ENCODE assay signal across 23 mouse cellular contexts in the genomic region with DNA sequence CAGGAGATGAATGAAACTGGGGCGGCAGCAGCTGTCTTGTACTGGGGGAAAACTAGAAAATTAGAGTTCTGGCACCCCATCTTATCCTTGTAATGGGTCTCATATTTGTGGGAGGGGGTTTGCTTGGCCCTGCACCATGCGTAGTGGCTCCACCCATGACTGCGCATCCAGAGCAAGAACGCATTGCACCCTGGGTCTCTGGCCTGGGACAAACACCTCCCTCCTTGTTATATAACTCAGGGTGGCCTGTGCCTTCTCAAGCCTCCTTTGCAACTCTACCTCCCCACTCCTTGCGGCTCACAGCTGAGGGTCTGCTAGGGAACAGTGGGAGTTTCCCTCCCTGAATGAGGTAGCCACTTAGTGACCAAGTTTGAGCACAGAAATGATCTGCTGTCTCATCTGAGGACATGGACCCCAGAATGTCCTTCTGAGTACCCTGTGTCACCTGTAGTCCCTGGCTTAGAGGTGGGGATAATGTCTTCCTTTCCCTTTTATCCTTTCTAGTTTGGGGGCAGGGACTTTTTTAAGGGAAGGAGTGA.
DNase-seq lines count a peak whose midpoint lies in the region; TF ChIP-seq lines count a peak whose summit lies in the region.
"Had no signal": no experiment of that assay in that cellular context is flagged by ENCODE, and none has a peak within 500 bp of the region (broad histone marks: within the 10 kb centered on the region; RNA-seq: fewer than 3 reads in every experiment).

No protein-coding gene starts in this region.

- no peak for TF ChIP-seq CTCF in gastrocnemius, adult 2 months (IDR thresholded peaks at IDR 0.05)

- peak overlapping the region; percentile 98 for H3K27ac ChIP-seq in gastrocnemius, adult 2 months
- H3K27ac ChIP-seq: hindbrain, embryonic 13.5 days; kidney, postnatal 0 days; liver, embryonic 14.5 days; midbrain, embryonic 10.5 days; midbrain, embryonic 15.5 days; neural tube, embryonic 15.5 days; stomach, postnatal 0 days had no signal

- intact Hi-C loops in gastrocnemius, adult 2 months (cut with DNase I): loop anchor here (2.0 kb wide), 1 partner anchor 14 kb away; no protein-coding TSS in a partner anchor

- peak overlapping the region; percentile 82 for H3K4me3 ChIP-seq in gastrocnemius, adult 2 months
- H3K4me3 ChIP-seq: erythroblast, embryonic 14.5 days; hindbrain, embryonic 13.5 days; midbrain, embryonic 10.5 days; midbrain, embryonic 15.5 days; neural tube, embryonic 15.5 days had no signal

- DNase-seq in cerebellum, adult 11-12 months: peak; percentile 63
- DNase-seq in cerebellum, postnatal 10 days: no peak
- no peak for DNase-seq in gastrocnemius, adult 2 months
- no peak for DNase-seq in gastrocnemius, postnatal 25 days
- peak; percentile 66 for DNase-seq in kidney, adult 9 months
- DNase-seq in kidney, postnatal 36 days: no peak
- DNase-seq in right cerebral cortex, adult 18-20 months: peak; percentile 39
- DNase-seq in right cerebral cortex, postnatal 4 days: no peak
- DNase-seq: adrenal gland, adult 8-10 months; heart, postnatal 4 days; liver; lung, embryonic 14.5 days; lung, postnatal 14 days; thymus, adult 18-20 months; thymus, postnatal 36 days had no signal

Comparison
In these comparisons a context has a peak if more than half of its experiments do, and no peak if none do; other contexts are left out.
1. DNase-seq: peak in cerebellum, adult 11-12 months (single experiment), kidney, adult 9 months (single experiment) and right cerebral cortex, adult 18-20 months (single experiment); none in cerebellum, postnatal 10 days (0 of 2), gastrocnemius, adult 2 months (single experiment), gastrocnemius, postnatal 25 days (single experiment), kidney, postnatal 36 days (0 of 2) and right cerebral cortex, postnatal 4 days (single experiment).